Mouse (Mus musculus) hindlimb bud, embryonic 11.5 days (tissue): ENCODE data around the gene Ifngr2.

Experiments
- DNase-seq: peaks from one replicate; pipeline ENCODE4 v3.0.0-alpha.2; 2012; ENCODE audit warnings: low read depth, low spot score; ENCODE audit errors: extremely low spot score

The Ifngr2 gene

DNA sequence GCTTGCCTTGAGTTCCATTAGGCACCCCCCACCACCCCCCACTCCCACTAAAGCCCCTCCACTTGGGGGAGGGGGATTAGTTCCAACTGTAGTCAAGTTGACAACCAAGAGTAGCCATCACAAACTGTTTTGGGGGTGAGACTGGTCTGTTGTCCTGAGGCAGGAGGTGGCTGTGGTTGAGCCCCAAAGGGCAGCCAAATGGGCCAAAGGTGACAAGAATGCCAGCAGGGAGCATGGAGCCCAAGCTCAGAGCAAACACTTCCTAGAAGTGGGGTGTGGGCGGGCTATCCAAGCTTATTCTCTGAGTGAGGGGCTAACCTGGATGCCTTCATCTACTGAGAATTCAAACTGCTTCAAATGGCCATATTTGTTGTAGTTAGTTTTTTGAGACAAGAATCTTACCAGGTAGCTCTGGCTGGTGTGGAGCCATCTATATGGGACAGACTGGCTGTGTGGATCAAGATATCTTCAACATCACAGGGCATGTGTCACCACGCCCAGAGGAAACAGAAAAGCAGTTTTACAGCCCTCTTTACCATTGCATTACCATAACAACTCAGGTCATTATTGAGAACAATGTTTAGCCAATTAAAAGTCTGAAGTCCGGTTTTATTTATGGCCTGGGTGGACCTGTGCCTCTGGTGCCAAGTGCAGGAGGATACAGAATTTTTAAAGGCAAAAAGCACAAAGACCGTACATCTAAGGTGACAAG lies 17.9 kb downstream of the Ifngr2 start:
- DNase-seq: no peak

DNA sequence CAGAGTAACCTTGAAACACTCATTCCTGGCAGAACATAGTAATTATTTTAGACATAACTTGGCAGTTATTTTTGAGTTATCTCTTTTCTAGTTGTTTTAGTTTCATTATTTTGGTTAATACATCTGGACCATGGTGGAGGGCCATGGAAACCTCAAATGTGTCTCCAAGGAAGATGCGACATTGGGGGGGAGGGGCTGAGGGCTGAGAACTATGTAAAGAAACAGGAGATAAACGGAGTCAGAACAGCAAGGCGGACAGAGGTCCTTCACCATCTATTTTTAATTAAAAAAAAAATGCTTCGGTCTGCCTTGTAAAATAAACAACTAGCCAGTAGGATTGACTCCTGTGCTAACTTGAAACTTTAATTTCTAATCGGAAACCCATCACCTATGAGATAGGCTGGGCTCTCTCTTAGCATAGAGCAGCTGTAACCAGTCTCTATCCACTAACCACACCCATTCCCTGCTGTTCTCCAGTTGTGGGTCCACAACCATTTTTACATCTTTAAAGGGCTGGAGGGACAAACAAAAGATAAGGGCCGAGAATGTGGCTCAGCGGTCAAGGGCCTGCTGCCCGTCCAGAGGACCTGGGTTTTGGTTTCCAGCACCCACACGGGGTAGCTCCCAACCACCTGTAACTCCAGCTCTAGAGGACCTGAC lies 18.6 kb downstream of the Ifngr2 start:
- no peak for DNase-seq

DNA sequence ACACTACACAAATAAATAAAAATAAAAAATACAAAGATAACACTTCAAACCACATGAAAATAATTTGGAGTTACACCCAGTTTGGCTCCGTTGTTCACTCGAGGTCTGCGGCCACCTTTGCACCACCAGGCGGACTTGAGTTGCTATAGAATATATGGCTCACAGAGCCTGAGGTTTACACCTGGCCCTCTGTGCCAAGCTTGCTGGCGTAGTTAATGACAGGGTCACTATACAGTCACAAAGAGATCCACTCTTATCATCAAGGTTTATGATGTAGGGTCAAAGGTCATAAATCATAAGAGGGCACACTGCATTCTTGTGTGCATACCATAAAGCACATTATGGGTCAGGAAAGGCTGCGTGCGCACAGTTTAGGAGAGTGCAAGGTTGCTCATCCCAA lies 19.1 kb downstream of the Ifngr2 start:
- no peak for DNase-seq

DNA sequence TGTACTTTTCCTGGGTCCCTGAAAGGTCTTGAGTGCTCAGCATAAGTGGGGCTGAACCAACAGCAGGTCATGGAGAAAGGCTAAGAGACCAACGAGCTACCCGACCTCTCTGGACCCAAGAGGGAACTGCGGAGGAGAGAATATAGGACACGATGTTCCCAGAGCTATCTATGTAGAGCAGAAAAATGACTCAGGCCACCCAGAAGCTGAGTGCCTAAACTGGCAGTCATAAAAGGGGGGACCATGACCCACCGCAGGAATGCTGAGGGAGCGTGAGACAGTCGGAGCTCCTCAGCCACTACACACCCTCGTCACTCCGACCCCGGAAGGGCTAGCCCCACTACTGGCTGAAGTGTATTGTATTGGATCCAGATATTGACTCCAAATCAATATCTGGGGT lies 22.1 kb downstream of the Ifngr2 start:
- no peak for DNase-seq

DNA sequence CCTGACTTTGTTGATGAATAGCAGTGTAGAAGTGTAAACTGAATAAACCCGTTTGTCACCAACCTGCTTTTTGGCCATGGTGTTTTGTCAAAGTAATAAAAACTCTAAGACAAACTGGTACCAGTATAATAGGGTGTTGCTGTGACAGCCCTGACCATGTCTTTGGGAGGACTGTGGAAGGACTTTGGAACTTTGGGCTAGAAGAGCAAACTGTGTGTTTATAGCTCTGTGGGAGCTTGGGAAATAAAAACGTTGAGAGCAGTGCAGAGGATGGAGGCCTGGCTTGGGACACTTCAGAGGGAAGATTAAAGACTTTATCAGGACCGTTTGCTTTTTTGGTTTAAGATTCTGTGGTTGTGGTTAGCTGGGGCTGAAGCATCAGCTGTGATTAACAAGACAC lies 24.2 kb downstream of the Ifngr2 start:
- DNase-seq: no peak

DNA sequence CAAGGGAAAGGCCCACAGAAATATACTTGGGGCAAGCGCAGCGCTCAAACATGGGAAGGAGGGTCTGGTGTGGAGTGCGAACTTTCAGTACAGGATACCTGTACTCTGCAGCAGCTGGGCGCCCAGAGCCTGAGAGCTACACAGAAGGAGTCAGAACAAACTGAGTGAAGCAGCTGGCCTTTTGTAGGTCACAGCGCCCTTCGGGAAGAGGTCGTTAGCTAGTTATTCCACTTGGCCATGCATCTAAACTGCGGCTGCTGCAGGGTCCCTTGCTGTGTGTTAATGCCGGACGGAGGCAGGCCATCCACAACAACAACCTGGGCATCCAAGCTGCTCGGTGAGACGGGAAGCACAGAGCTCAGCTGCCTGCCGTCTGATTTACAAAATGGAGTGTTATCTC lies 28.3 kb downstream of the Ifngr2 start:
- DNase-seq: no peak

DNA sequence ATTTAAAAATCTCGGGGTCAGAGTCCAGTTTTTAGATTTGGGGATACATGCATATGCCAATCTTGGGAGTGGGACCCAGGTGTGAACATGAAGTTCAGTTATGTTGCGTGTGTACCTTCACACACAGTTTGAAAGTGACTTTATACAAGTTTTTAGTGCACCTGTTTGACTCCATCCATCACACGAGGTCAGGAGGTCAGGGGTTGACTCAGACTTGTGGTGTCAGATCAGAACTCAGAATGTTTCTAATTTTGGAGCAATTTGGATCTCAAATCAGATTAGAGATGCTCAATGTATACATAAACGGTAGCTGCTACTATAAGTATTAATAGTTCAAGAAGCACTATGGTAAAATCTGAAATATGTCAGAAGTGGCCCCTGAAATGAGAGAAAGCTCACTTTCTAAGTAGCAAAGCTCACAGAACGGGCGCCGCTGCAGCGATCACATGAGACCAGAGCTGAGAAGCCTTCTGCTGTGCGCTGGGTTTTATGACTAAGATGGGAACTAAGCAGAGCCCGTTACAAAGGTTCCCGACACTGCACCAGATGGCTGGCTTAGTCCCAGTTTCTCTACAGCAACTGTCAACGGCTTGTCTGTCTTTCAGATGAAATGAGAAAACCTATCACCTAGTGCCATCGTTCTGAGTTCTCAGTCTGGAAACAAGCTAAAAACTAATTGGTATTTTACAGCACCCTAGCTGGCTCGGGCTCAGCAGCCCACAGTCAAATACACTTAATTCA lies 32.3 kb downstream of the Ifngr2 start:
- no peak for DNase-seq

DNA sequence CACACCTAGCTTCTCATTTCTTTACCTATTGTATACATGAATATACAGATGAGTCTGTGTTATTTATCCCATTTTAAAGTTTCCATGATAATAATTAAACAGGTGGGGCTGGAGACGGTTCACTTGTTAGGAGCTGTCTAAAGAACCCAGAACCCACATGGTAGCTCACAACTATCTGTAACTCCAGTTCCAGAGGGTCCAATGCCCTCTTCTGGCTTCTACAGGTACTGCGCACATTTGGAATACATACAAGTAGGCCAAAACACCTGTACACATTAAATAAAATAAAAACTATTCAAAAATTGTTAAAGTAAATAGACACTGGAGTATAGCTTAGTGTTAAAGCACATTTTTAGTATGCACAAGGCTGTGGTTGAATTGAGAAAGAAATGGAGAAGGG lies 35.4 kb downstream of the Ifngr2 start:
- no peak for DNase-seq

DNA sequence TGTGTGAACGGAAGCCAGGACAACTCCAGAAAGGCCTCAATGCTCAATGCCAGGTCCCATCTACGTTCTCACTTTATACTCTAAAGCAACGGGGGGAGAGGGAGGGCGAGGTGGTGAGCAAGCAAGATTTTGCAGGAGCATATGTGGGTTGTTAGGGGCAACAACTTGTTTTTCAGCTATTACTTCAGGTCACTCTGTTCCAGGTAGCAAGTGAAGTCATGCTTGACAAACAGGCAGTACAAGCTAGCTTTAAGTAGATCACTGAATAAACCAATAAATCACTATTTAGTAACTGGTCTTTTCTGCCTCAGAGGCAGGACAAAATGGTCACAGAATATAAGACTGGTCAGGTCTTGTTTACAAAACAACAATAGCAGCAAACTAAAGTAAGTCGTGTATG lies 38.7 kb downstream of the Ifngr2 start:
- DNase-seq: no peak

DNA sequence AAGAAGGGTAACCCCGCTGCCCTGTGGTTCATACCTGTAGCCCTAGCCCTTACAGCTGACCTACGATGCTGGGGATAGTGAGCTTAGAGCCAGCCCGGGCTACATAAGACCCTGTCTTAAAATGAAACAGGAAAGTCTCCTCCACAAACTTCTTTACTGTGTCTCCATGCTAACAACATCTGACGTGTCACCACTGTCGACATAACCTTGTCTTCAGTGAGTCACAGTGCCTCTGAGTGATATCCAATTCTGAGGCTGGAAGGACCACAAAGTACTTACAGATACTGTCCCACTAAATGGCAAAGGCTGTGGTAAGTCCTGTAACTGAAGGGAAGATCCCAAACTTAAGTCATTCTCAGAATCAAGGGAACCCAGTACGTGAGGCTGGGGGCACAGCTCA lies 39.4 kb downstream of the Ifngr2 start:
- DNase-seq: no peak

DNA sequence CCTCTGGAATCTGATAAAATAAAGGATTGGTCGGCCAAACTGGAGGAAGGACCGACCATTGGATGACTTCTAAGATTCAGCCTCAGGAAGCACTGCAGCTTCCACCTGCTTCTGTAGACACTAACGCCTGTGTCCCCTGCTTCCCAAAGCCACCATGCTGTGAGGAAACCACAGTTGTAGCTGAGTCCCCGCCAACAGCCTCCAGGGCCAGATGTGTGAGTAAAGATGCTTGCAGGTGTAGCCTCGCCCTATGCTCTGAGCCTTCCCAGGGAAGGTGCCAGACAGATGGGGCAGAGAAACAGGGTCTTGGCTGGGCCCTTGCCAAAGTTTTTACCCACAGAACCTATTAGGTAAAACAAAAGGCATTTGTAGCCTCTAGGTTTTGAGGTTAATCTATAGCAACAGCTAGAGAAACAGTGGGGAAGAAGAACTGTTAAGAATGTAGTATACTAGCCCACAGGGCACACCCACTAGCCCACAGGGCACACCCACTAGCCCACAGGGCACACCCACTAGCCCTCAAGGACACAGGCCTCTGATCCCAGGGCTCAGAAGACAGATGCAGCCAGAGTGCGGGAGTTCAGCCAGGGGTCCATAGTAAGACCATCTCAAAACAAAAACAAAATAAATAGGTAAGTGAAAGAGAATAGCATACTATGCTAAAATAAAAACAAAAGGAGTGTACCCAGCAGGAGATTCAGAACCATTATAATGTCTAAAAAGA lies 41.0 kb downstream of the Ifngr2 start:
- DNase-seq: no peak

DNA sequence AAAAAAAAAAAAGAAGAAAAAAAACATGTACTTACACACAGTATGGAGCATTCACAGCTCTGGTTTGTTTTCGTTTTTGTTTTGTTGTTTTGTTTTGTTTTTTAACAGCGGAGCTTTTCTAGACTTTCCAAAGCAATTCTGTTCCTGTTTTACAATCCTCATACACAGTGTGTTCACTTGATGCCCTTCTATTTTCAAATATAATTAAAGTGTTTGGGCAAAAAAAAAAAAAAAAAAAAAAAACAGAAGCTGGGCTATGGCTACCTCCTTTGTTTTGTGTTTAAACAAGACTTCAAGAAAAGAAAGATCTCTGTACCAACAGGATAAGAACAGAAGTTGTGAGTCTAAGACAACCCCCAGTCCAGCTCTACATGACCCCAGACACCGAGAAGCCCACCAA lies 41.8 kb downstream of the Ifngr2 start:
- DNase-seq: no peak

DNA sequence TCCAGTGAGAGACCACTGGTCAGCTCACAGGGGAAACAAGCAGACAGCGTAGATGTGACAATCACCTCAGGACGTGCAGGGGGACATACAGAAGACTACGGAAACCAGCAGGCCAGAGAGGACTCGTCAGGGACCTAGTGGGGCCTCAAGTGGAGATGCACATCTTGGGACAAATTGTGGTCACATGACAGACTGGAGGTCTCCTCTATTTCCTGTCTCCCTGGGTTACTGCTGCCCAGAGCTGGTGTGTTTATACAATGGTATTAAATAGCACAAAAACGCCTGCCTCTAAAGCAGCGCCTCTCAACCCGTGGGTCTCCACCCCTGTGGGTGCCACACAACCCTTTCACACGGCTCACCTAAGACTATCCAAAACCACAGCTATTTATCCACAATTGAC lies 45.3 kb downstream of the Ifngr2 start:
- DNase-seq: no peak

DNA sequence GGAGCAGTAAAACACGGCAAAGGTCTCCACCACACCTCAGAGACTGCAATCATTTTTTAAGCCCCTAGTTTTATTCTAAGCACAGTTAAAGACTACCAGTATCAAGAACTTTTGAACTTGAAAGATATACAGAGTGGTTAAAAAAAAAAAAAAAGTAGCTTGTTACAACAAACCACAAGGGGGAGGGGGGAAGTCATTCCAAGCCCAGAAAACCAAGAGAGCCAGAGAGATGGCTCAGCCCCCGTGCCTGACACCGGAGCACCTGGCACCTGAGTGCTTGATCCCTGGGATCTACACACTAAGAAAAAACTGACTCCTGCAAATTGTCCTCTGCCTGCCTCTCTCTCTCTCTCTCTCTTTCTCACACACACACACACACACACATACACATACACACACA lies 46.4 kb downstream of the Ifngr2 start:
- DNase-seq: no peak

DNA sequence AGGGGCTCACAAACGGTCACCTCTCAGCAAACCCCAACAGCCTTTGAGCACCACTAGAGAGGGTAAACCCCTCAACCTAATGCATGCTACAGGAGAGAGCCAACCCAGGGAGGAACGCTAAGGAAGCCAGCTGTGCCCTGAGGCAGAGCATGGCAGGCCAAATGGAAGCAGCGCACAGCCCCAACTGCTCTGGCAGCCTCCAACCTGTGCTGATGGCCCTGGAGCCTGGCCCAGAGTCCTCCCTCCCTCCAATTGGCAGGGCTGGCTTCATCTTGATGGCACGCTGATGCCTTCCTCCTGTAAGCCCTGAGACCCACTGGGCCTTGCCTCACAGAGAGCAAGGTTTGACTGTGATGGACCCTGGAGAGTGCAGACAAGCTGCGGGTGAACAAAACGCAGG lies 48.2 kb downstream of the Ifngr2 start:
- DNase-seq: no peak

DNA sequence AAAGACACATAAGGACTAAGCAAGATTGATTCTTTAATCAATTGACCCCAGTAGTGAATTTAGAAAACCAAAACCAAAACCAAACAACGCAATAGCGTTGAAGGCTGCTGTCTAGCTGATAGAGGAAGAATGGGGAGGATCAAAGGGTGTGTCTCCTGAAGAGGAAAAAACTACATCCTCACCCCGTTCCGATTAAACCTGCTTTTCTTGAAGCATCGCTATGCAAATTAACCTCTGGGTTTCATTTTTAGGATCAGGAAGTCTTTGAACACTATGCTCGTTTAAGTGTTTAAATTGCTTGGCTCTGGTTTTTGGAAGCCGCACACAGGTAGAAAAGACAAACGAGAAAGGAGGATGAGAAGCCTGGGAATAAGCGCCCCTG lies 49.5 kb downstream of the Ifngr2 start:
- no peak for DNase-seq

DNA sequence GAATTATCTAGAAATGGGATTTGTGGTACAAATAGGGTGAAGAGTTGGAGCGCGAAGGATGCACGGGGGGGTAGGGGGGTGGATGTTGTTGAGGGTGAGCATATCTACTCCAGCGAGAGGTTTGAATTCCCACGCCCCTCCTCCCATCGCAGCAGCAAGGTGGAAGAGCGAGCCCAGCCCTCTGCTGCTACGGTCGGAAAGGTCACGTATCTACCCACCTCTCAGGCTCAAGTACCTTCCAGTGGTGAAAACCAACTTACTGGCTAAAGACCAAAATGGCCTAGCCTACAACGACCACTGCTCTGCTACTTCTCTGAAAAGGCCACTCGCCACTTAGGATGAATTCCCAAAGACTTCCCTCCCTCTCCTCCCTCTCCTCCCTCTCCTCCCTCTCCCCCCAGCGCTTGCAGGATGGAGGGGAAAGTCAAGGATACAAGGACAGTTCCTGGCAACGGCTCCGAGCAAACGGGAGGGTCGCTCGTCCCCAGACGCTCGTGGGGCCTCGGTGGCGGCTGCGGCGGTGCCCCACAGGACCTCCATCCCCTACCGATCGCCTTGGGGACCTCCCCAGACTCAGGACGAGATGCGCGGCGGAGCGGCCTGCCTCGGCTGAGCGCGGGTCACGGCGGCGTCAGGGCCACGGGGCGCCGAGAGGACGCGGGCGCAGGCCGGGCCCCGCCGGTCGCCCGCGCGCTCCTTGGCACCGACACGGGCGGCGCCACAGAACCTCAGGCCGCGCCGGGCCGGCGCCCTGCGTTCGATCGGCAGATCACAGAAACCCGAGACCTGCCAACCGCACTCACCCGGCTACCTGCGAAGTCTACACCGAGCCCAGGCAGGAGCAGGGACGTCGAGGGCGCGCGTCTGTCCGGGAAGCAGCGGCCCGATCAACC lies 50.2 kb downstream of the Ifngr2 start:
- no peak for DNase-seq

DNA sequence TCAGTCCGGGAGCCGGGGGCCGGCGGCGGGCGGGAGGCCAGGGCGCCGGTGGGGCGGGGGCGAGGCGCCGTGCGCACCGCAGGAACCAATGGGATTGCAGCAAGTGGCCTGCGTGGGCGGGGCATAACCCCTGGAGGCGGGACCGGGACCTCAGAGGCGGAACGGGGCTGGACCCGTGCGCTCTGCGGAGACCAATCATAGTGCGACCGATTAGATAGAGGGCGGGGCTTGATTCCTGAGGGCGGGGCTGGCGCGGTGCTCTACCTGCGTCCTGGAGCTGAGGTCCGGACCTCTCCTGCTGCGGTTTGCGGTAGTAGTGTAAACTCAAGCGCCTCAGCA lies 50.8 kb downstream of the Ifngr2 start, which contains the start of gene Tmem50b:
TSS of gene Tmem50b (minus strand) at position 129 of the 339 bp plus-strand sequence.
- peak; percentile 83 for DNase-seq

DNA sequence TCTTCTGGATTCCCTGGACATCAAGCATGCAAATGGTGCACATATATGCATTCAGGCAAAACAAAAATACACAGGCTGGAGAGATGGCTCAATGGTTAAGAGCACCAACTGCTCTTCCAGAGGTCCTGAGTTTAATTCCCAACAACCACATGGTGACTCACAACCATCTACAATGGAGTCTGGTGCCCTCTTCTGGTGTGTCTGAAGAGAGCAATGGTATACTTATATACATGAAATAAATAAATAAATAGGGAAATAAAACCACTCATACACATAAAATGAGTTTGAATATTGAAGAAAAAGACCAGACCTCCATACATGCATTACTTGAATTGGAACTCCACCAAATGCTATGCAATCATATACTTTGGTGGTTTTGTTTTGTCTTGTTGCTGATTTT lies 52.4 kb downstream of the Ifngr2 start:
- DNase-seq: no peak

DNA sequence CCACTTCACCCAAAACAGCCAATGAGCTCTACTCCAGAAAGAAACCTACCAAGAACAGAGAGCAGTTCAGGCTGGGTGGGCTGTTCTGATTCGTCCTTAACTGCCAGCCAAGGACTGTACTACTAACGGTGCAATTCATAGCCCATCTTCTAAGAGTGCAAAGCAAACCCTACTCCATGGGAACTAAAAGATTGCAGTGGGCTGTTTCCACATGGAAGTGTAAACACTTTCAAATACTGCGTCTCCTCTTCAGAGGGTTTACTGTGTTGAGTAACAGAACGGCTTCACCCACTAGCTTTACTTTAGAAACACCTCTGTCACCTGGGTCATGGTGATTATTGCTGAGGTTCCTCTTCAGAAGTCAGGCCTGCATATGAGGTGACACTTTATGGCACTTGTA lies 54.2 kb downstream of the Ifngr2 start:
- DNase-seq: no peak

DNA sequence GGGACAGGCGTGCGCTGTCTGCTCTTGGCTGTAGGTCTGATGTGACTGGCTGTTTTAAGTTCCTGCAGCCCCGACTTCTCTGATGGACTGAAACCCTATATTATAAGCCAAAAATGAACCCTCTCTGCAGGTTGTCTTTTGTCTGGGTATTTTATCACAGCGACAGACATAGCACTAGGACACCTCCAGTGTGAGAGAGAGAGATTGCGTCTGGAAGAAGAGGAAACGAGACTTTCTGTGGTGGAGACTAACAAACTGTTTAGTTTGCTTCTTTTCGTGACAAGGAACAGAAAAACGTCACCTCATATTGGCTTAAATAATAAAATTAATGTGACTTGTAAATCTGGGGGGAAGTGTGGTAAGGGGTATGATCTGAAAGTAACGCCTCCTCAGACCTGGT lies 54.8 kb downstream of the Ifngr2 start:
- no peak for DNase-seq
